Mouse (Mus musculus) cerebellum, adult 9-11 months (tissue): Measurements from ENCODE around the gene Ctsz.
A peak's percentile ranks its signal among the peaks of the same experiment; 100 is the strongest.

Source experiments
- DNase-seq: peaks from one replicate; pipeline ENCODE4 v3.0.0; 2022

Gene Ctsz

DNA sequence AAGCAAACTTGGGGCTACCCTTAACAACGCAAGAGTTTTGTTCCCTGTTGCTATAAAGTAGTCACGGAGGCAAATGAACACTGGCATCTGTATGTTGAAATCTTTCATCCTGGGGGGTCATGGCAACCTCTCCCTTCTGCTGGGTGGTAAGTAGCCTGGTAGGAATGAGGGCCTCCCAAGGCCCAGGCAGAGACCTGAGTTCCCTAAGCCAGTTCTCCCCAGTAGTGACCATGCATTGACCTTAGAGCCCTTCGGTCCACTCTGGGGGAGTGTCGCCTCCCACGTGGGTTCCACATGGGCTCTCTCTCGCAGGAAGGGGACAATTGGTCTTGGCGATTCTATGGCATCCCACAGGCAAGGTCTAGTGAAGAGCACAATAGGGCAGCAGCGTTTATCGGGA lies 1.1 kb upstream of the Ctsz start:
- DNase-seq = no peak

DNA sequence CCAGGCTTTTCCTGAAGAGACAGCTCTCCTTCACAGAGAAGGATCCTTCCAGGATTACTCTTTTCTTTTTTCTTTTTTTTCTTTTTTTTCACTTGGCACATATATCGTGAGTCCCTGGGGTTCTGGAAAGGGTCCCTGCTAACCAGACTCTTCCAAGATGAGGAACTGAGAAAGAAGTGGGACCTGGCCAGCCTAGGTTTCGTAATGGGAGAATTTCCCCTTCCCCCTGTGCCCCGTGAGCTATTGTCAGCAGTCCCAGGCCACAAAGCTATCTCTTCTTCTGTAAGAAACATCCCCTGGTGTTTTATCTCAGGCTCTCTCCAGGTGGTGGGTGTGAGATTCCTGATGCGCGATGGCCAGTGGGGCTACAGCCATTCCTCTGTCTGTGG lies 605 bp upstream of the Ctsz start:
- DNase-seq = no peak

DNA sequence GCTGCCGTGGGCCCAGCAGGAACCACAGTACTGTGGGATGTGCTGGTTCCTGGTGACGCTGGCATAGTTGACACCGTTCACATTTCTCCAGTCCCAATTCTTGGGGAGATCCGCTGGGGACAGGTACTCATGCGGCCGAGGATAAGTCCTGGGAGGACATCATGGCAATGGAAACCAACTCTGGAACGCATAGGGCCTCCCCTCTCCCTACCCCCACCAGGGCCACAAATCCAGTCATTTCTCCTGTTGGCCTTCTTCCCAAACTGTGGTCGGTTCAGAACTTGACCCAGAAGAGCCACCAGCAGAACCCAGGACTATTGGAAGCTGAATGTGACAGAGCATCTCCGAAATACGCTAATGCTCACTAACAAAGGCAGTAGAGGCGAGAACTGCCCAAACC lies 658 bp downstream of the Ctsz start:
- no peak for DNase-seq

DNA sequence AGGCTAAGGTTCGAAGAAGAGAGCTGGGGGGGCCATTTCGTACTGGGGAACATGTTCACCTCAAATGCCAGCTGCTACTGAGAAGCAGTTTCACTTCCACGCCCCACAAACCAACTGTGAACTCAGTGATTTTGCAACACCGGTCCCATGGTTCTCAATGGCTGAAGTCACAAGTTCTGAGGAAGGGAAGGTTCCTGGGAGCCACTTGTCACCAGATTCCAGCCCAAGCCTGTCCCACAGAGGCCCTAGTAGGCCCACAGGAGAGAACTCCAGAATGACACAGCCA lies 1.2 kb downstream of the Ctsz start:
- DNase-seq = no peak

DNA sequence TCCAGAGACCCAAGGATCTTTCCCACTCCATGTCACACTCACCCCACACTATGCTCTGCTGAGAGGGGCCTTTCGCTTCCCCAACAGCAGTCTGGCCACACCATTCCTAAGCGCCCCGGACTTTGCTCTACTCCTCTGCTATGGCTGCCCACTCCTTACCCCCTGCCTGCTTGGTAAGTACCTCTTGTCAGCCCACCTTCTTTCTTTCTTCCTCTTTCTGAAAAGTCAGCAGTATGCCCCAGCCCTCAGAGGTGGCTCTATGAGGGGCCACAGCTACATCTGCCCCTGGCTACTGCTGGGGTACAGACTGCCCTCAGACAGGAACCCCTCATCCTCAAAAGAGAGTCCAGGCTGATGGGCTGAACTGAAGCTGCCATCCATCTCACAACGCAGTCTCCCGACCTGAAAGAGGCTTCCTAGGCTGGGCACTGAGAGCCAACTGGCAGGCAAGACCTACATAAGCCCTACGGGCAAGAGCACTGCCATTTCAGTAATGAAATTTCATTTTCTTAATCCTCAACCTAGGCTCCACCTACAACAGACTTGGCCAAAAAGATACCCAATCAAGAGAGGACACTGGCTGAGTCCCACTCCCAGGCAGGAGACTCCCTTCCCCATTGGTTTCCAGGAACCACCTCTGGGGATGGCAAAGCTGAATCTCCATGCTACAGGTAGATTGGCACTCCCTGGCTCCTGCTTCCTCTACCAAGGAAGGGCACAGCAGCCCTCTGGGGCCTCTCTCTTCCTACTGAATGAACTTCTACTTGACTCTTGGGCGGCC lies 1.7 kb downstream of the Ctsz start:
- DNase-seq = no peak

DNA sequence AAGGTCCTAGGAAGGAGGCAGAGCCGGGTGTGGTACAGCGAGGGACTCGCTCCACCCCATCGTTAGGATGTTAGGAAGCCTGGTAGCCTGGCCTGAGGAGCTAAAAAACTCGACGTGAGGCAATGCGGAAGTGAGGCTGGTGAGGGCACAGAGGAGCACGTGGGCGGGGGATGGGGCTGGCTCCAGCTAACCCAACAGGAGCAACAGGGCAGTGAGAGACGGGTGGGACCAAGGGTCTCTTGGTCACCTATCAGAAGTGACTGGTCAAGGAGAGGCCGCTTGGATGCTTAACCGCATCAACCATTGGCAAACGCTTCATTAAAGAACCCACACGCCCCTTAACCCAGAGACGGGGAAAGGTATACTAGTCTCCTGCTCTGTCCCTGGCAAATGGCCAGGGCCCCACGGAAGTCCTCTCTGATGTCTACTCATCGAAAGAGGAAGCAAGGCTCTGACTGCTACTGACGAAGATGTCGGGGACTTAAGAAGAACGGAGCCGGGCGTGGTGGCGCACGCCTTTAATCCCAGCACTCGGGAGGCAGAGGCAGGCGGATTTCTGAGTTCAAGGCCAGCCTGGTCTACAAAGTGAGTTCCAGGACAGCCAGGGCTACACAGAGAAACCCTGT lies 2.6 kb downstream of the Ctsz start:
- DNase-seq = no peak

DNA sequence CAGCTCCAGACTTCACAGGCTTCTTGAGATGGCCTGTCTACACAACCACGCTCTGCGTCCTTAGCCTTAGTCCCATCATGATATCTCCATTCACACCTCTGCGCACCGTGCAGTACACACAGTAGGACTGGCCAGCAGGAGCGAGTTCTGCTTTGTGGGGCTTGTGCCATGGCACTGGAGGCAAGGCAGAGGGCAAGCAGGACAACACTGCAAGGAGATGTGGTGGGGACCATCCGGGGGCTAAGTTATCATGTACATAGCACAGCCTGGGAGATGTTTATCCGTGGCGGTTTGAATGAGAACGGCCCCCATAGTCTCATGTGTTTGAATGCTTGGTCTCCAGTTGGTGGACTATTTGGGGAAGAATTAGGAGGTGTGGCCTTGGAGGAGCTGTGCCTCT lies 3.9 kb downstream of the Ctsz start:
- no peak for DNase-seq

DNA sequence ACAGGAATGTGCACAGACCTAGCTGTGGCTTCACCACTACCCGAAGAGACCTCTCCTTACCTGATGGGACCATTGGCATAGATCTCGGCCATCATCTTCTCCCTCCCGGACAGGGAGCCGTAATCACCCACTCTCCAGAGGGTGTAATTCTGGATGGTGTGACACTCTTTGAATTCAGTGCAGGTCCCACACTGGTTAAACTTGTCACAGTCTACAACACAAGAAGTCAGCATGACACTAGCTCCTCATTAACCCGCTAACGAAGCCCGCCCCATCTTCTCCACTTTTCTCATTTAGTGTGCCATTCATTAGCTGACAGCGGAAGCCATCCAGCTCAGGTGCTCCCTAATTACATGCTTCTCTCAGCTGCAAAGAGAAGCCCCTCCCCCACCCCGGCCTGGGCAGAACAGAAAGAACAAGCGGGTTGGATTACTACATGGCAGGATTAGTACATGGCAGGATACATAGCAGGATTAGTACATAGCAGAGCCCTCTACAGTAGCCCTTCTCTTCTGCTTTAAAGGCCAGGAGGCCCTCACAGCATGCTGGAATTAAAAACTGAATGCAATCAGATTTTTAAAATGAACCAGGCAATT lies 9.7 kb downstream of the Ctsz start:
- no peak for DNase-seq

DNA sequence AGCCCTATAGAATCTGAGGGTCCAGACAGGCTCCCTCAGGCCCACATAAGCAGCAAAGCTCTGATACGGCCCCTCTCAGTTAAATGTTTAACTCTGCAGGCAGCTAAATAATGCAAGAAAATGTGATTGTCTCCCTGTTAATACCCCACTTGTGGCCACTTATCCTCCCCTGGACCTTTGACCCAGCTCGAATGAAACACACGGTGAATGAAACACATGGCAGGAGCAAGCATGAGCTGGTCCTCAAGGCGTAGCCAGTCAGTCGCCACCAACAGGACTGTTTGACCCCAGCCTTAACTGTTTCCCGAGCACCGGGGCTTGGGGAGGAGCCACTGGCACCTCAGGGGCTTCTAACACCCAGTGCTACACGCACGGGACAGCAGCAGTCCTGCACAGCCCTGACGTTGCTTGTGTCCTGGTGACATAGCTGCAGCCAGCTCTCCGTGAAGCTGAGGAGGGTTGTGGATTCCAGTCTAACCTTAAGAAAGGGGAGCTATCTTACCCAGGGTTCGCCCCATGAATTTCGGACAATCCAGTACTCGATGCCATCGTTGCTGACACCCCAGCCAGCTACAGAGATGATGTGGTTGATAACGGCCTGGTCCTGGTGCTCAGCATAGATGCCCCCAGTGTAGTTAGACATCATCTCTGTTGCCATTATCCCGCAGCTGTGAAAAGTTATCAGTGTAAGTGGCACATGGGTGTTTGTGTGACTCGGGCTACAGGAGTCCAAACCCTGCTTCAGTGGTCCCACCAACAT lies 10.6 kb downstream of the Ctsz start:
- DNase-seq = no peak

DNA sequence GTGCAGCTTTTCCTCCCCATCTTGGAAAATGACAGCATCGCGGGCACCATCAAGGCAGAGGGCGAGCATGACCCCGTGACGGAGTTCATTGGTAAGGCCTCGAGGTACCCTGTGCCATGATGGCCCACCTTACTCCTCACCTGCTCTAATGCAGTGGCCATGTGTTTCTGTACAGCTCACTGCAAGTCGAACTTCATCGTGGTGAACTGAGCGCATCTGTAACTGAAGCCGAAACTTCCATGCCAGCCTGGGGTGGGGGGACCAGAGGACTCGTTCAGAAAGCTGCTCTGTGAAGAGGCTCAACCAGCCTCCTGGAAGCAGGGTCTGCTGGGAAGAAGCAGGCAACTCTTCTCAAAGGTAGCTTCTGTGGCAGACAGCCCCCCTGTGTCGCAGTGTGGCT lies 12.0 kb downstream of the Ctsz start:
- DNase-seq = no peak

DNA sequence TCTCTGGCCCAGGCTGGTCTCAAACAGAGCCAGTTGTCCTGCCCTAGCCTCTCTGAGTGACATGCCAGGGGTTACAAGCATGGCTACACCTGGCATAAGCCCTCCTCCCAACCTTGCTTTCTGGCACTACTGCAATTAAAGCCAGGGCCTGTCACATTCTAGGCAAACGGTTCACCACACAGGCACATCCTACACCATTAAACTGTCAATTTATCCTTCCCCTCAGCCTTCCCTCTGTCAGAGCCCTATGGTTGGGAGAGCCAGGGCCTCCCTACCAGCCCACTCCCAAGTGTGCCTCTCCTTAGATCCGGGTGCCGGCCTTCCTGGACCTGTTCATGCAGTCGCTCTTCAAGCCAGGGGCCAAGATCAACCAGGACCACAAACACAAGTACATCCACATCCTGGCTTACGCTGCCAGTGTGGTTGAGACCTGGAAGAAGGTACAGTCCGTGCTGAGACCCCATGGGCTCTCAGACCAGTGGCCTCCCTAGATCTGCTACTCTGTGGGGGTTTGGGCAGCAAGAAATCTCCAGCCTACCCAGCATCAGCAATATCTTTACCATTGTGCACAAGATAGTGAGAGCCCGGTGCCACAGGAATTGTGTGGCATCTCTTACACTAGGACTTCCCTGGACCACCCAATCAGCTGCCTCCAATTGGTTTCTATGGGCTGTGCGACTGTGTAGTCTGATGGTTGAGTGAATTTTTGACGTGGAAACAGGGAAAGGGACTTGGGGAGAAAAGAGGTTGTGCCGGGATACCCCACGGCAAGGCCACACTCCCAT lies 14.3 kb downstream of the Ctsz start:
- DNase-seq = no peak

DNA sequence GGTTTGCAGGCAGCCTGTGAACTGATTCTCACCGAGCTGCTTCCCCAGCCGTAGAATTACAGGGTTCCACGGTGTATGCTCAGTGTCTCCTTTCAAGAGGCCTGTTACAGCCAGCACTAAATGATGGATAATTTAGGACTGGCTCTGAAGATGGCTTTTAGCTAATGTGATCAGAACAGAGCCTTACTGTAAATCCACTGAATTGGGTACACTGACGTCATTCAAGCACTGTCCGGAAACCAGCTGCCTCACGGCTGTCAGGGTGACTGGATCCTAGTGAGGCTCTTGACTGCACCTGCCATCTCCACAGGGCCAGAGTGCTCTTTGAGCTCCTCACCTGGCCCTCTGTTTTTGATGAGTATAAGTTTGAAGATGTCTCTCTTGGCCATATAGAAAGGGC lies 17.7 kb downstream of the Ctsz start:
- DNase-seq = no peak

DNA sequence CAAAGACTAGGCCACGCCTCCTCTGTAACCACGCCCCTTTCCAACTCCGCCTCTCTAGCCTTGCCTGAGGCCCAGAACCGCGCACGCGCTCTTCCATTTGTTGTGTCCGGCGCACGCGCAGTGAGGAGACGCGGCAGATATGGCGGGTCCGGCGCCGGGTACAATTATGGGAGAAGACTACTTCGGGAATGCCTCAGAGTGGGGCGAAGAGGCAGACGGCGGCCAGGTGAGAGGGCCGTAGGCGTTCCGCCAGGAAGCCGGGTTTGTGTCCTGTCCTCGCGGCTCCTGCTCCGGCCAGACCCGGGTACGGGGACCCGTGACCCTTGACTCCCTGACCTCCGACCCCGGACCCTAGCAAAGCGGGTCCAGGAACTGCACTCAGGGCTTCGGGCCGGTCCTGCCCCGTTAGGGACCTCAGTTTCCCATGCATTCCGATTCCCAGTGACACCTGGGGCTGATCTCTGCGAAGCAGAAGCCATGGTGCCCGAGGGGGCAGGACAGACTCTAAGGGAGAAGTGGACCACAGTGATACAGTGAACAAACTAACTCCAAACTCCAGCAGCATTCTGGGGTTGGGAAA lies 23.0 kb downstream of the Ctsz start, which contains the start of gene Nelfcd:
Gene Nelfcd, plus strand, starts transcription at position 74 of the 580 bp plus-strand sequence.
- DNase-seq = peak; percentile 93

DNA sequence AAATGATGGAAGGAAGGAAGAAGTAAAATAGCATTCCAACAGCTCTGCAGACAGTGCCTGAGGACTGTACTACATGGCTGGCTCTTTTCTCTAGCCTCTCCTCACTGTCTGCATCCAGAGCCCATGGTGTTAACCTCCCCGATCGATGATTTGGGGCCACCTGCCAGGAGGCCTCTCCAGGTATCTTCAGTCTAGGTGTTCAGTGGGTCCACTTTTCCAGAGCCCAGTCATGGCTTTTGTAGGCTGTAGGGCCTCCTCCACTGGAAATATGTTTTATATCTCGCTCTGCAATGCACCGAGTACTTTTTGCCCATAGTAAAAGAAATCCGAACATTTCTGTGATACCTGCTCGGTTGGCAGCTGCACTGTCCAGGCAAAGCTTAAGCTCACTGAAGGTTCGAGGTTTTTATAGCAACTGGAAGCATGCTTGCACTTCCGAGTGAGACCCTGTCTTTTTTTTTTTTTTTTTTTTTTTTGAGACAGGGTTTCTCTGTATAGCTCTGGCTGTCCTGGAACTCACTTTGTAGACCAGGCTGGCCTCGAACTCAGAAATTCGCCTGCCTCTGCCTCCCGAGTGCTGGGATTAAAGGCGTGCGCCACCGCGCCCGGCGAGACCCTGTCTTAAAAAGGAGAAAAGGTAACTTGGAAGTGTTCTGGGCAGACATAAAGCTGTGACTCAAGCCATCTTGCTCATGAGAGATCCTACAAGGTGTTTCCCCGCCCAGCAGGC lies 23.7 kb downstream of the Ctsz start:
- DNase-seq = no peak

DNA sequence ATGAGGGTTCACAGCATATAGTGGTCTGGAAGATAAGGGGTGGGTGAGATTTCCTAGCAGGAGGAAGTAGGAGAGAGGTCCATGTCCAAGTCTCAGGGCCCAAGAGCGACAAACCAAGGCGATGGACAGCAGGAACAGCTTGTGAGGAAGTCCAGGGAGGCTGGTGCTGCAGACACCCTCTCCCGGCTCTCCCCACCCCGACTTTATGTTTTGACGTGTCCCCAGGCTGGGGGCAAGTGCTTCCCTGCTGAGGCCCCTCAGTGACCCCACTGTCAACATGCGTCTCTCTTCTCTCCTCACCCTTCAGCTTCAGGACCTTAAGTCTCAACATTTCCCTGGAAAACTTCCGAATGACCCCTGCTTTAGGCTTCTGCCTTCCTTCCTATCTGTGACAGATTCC lies 25.7 kb downstream of the Ctsz start:
- DNase-seq = no peak

DNA sequence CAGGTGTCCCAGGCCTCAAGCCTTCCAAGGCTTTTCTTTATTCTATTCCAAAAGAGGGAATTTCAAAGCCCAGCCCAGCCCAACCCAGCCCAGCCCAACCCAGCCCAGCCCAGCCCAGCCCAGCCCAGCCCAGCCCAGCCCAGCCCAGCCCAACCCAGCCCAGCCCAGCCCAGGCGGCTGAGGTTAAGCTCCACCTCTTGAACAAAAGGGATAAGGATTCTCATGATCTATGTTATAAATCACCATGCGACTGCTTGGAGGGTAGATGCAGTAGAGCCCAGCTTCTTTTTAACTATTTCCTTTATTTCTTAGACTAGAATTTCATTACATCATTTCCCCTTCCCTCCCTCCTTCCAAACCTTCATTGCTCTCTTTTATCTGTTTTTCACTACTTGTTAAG lies 28.6 kb downstream of the Ctsz start:
- DNase-seq = no peak

DNA sequence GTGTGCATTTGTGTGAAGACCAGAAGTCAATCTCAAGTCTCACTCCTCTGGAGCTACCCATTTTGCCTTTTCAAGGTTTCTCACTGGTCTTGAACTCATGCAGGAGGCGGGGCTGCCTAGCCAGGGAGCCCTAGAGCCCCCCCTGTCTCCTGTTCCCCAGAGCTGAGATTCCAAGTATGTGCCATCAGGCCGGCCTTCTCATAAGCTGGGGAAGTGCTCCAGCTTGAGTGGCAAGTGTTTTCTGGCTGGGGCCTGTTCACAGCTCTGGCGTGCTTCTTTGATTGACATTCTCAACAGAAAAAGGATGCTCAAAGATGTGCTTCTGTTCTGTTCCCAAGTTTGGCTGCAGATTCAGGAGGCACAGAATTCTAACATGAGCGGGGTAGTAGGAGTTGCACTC lies 38.4 kb downstream of the Ctsz start:
- no peak for DNase-seq

DNA sequence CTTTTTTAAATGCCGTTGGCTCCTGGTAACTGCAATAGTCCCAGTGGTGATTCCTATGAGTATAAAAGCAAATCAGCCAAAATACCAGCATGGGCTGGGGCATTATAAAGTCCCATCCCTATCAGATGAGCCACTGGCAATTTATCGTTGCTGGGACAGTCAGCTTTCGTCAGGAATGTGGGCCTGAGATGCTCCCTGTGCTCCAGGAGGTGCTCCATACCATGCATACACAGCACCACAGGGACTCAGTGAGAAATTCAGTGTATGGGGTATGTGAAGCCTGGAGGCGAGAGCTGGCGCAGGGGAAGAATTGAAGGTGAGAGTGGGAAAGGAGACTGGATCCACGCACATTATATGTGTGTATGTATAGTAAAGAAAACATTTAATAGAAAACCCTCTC lies 41.0 kb downstream of the Ctsz start:
- no peak for DNase-seq

DNA sequence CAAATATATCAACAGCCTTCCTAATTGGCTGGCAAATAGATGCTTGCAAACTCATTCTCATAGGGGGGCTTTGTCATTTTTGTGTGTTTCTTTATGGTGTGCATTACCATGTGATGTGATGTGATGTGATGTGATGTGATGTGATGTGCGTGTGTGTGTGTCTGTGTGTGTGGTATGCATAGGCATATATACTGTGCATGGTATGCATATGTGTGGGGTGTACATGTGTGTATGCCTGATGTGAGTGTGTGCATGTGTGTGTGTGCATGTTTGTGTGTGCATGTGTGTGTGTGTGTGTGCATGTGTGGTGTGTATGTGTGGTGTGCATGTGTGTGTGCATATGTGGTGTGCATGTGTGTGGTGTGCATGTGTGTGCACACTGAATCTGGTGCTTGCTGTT lies 41.8 kb downstream of the Ctsz start:
- no peak for DNase-seq

DNA sequence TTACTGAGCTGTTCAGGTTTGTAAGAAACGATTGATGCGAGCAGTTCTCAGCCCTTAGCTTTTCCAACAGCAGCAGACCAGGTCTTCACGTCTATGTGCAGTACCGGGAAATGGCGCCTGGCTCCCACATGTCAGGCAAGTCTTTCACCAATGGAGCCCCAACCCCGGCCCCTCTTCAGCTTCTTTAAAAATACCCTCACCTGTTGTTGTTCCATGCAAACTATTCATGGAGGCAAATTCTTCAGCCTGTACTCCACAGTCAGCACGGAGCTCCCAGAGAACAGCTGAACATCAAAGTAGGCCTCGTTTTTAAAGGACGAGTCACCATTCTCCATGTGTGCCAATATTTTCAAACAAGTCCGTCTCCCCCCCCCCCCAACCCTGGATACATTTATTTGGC lies 42.2 kb downstream of the Ctsz start:
- DNase-seq = no peak

DNA sequence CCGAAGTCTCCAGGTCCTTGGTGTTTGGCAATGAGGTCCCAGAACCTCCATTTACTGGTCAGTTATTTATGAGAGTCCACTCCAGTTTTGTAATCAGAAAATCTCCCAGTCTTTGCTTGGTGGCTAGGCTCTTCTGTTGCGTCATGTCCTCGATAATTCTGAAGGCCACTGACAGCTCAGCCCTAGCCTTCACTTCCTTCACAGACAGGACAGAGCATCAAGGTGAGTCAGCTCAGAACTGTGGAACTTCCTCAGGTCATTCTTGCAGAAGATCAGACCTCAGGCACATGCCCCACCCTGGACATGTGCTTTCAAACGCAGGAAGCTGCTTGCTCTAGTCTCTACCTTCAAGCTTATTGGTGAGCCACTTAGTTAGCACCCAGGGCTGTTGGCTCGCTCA lies 45.5 kb downstream of the Ctsz start:
- no peak for DNase-seq

DNA sequence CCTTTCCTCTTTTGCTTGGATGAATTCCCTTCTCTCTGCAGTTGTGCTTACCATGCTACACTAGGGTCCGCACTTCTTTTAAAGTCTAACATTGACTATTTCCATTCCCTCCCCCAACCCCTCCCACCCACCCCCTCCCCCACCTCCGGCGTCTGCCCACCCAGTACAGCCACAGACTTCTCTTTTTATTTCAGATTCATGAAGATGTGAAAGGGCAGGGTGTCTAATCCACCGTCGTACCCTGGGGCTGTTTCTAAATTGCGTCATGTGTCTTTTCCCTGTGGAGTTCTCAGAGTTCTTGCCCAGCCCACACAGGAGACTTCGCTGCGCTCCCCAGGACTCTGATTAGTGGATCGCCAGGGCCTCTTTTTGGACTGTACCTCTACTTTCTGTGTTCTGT lies 46.3 kb downstream of the Ctsz start:
- DNase-seq = no peak
